Mouse (Mus musculus) midbrain, embryonic 15.5 days (tissue): ENCODE measurements at regions not wholly inside any gene's neighbourhood (a gene's known extent, or its start where the extent isn't known, plus 50 kb on each side); places are given as distances from the start of the nearest gene placed in this dataset.
A peak's percentile ranks its signal among the peaks of the same experiment; 100 is the strongest.

Source experiments
- ATAC-seq: fragments of 200-750 bp; cut with Nextera tagmentation; replicated peaks from 2 replicates; pipeline ENCODE4 v1.8.0; 2017; ENCODE audit warnings: moderate TSS enrichment
- H3K27ac ChIP-seq: fragments of 300-500 bp; sonication (generic); 2 replicates; pipeline ENCODE4 v1.5.1; 2015; ENCODE audit warnings: mild to moderate bottlenecking, inconsistent platforms
- H3K27me3 ChIP-seq: fragments of 300-500 bp; sonication (generic); replicated peaks from 2 replicates; pipeline ENCODE4 v1.6.1; 2015; ENCODE audit warnings: inconsistent platforms
- H3K36me3 ChIP-seq: fragments of 300-500 bp; sonication (generic); replicated peaks from 2 replicates; pipeline ENCODE4 v1.6.1; 2015; ENCODE audit warnings: inconsistent platforms
- H3K4me1 ChIP-seq: fragments of 300-500 bp; sonication (generic); 2 replicates; pipeline ENCODE4 v1.6.1; 2015; ENCODE audit warnings: inconsistent platforms
- H3K4me2 ChIP-seq: fragments of 300-500 bp; sonication (generic); 2 replicates; pipeline ENCODE4 v1.6.1; 2015; ENCODE audit warnings: inconsistent platforms, mild to moderate bottlenecking, moderate library complexity
- H3K4me3 ChIP-seq: fragments of 300-500 bp; sonication (generic); 2 replicates; pipeline ENCODE4 v1.5.1; 2015; ENCODE audit warnings: mild to moderate bottlenecking, inconsistent platforms
- H3K9ac ChIP-seq: fragments of 300-500 bp; sonication (generic); 2 replicates; pipeline ENCODE4 v1.6.1; 2015; ENCODE audit warnings: mild to moderate bottlenecking, inconsistent platforms
- H3K9me3 ChIP-seq: fragments of 300-500 bp; sonication (generic); 2 replicates; pipeline ENCODE4 v1.6.1; 2016; ENCODE audit warnings: inconsistent platforms
- WGBS: fragments of 180-500 bp; shearing (Covaris S2); methylation state at CpG from one replicate; pipeline ENCODE4 v1.1.7; 2015; ENCODE audit warnings: mixed read lengths; 5-methylcytosine and 5-hydroxymethylcytosine counted together

- Histone ChIP-seq H3K27ac (peak overlapping the region; percentile 54), H3K9ac (no peak overlapping the region), H3K4me2 (peak overlapping the region; percentile 23), H3K4me1 (peaks cover 22% of the 10 kb centered on the region), H3K4me3 (no peak overlapping the region), H3K27me3 (no peaks in the 10 kb centered on the region), H3K9me3 (no peaks in the 10 kb centered on the region), H3K36me3 (no peaks in the 10 kb centered on the region)
- ATAC-seq, result peak; percentile 94
- 60% methylated on average over 17 of the region's 17 CpGs for WGBS
Measured at GRCm38 (mm10) chr1:60625698-60626486, 59.0 kb upstream of the Raph1 start.

GRCm38 (mm10) chr1:60624231-60624630 lies 57.3 kb upstream of the Raph1 start:
- WGBS, result 89% methylated on average over 4 of the region's 4 CpGs
- no peak for ATAC-seq
- H3K4me2 ChIP-seq, result no peak overlapping the region
- no peaks in the 10 kb centered on the region for H3K36me3 ChIP-seq
- H3K4me1 ChIP-seq, result peaks cover 22% of the 10 kb centered on the region
- H3K9me3 ChIP-seq, result no peaks in the 10 kb centered on the region
- no peak overlapping the region for H3K4me3 ChIP-seq
- no peak overlapping the region for H3K27ac ChIP-seq
- H3K27me3 ChIP-seq, result no peaks in the 10 kb centered on the region
- no peak overlapping the region for H3K9ac ChIP-seq

GRCm38 (mm10) chr1:60623440-60624016 lies 56.6 kb upstream of the Raph1 start:
- 95% methylated on average over 3 of the region's 3 CpGs for WGBS
- no peaks in the 10 kb centered on the region for H3K9me3 ChIP-seq
- no peaks in the 10 kb centered on the region for H3K27me3 ChIP-seq
- no peak overlapping the region for H3K4me2 ChIP-seq
- H3K4me1 ChIP-seq, result peaks cover 22% of the 10 kb centered on the region
- H3K4me3 ChIP-seq, result no peak overlapping the region
- H3K27ac ChIP-seq, result no peak overlapping the region
- ATAC-seq, result no peak
- no peaks in the 10 kb centered on the region for H3K36me3 ChIP-seq
- no peak overlapping the region for H3K9ac ChIP-seq

- 77% methylated on average over 3 of the region's 3 CpGs for WGBS
Measured at GRCm38 (mm10) chr1:60621770-60622169, 54.9 kb upstream of the Raph1 start.

GRCm38 (mm10) chr1:60621064-60621726 lies 54.3 kb upstream of the Raph1 start:
- H3K4me3 ChIP-seq, result no peak overlapping the region
- H3K9ac ChIP-seq, result no peak overlapping the region
- no peaks in the 10 kb centered on the region for H3K27me3 ChIP-seq
- H3K4me1 ChIP-seq, result peaks cover 3% of the 10 kb centered on the region
- ATAC-seq, result no peak
- no peak overlapping the region for H3K27ac ChIP-seq
- whole genome bisulfite sequencing, result 92% methylated on average over 8 of the region's 8 CpGs
- no peak overlapping the region for H3K4me2 ChIP-seq
- H3K36me3 ChIP-seq, result no peaks in the 10 kb centered on the region
- H3K9me3 ChIP-seq, result no peaks in the 10 kb centered on the region

More at GRCm38 (mm10) chr1:60621770-60622169, 54.9 kb upstream of the Raph1 start:
- ATAC-seq, result no peak
- Histone ChIP-seq H3K9ac (no peak overlapping the region), H3K4me2 (no peak overlapping the region), H3K9me3 (no peaks in the 10 kb centered on the region), H3K27me3 (no peaks in the 10 kb centered on the region), H3K4me3 (no peak overlapping the region), H3K4me1 (peaks cover 9% of the 10 kb centered on the region), H3K36me3 (no peaks in the 10 kb centered on the region), H3K27ac (no peak overlapping the region)

GRCm38 (mm10) chr1:60618389-60618788 lies 51.5 kb upstream of the Raph1 start:
- no peaks in the 10 kb centered on the region for H3K4me1 ChIP-seq
- no peak overlapping the region for H3K4me2 ChIP-seq
- H3K36me3 ChIP-seq, result no peaks in the 10 kb centered on the region
- no peak overlapping the region for H3K27ac ChIP-seq
- no peak overlapping the region for H3K4me3 ChIP-seq
- H3K27me3 ChIP-seq, result no peaks in the 10 kb centered on the region
- ATAC-seq, result no peak
- H3K9ac ChIP-seq, result no peak overlapping the region
- H3K9me3 ChIP-seq, result no peaks in the 10 kb centered on the region
- whole genome bisulfite sequencing, result 83% methylated on average over 1 of the region's 1 CpGs

GRCm38 (mm10) chr1:60616916-60617315 lies 50.0 kb upstream of the Raph1 start:
- H3K9ac ChIP-seq, result no peak overlapping the region
- no peaks in the 10 kb centered on the region for H3K4me1 ChIP-seq
- no peaks in the 10 kb centered on the region for H3K36me3 ChIP-seq
- no peak overlapping the region for H3K27ac ChIP-seq
- no peaks in the 10 kb centered on the region for H3K27me3 ChIP-seq
- no peak overlapping the region for H3K4me2 ChIP-seq
- no peak for ATAC-seq
- WGBS, result 82% methylated on average over 2 of the region's 2 CpGs
- H3K9me3 ChIP-seq, result no peaks in the 10 kb centered on the region
- no peak overlapping the region for H3K4me3 ChIP-seq
